Mouse (Mus musculus) splenic B cell, adult 2 months (primary cell): ENCODE data around the gene Cda.

ENCODE experiments used
- DNase-seq: peaks from one replicate; pipeline ENCODE4 v3.0.0-alpha.2; 2011; ENCODE audit warnings: low read depth, low spot score
- H3K27me3 ChIP-seq: 2 replicates; pipeline ENCODE4 v1.6.1; 2012; ENCODE audit warnings: mild to moderate bottlenecking, low read length, moderate library complexity, mixed read lengths; ENCODE audit not compliant: control insufficient read depth, poor library complexity, insufficient read depth, severe bottlenecking
- H3K36me3 ChIP-seq: 2 replicates; pipeline ENCODE4 v1.6.1; 2012; ENCODE audit warnings: mild to moderate bottlenecking, low read length, moderate library complexity, mixed read lengths; ENCODE audit not compliant: control insufficient read depth, poor library complexity, insufficient read depth, severe bottlenecking

Gene Cda

DNA sequence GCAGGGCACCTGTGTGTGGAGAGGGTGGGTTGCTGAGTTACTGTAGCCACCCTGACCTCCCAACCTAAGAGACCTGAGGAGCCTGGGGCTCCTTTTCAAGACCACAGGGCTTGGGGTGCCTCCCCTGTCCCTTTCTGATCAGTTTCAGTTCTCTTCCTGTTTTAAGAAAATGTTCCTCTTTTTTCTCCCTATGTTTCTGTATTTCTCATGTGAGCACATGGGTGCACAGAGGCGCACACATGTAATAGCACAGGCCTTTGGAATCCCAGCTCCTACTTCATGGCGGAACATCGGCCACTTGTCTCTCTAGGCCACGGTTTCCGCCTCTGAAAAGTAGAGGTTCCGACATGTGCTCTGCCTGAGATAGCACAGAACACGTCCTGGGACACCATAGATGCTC lies 79.1 kb downstream of the Cda start:
- no peaks in the 10 kb centered on the region for H3K27me3 ChIP-seq
- H3K36me3 ChIP-seq: no peaks in the 10 kb centered on the region
- DNase-seq: no peak
